Mouse (Mus musculus) cortical plate, adult 2 months (tissue): ENCODE measurements around the gene Rab31.

Source experiments
- CTCF ChIP-seq: fragments of 200-500 bp; IDR thresholded peaks from 2 replicates; pipeline ENCODE4 v1.5.1; 2011; ENCODE audit warnings: mild to moderate bottlenecking, control low read depth, low read length; ENCODE audit not compliant: insufficient read depth; ENCODE audit errors: extremely low read depth
- POLR2A ChIP-seq: fragments of 200-500 bp; IDR thresholded peaks from 2 replicates; pipeline ENCODE4 v1.6.1; 2011; ENCODE audit warnings: mild to moderate bottlenecking, low read length, control low read depth; ENCODE audit not compliant: insufficient read depth; ENCODE audit errors: extremely low read depth

DNA sequence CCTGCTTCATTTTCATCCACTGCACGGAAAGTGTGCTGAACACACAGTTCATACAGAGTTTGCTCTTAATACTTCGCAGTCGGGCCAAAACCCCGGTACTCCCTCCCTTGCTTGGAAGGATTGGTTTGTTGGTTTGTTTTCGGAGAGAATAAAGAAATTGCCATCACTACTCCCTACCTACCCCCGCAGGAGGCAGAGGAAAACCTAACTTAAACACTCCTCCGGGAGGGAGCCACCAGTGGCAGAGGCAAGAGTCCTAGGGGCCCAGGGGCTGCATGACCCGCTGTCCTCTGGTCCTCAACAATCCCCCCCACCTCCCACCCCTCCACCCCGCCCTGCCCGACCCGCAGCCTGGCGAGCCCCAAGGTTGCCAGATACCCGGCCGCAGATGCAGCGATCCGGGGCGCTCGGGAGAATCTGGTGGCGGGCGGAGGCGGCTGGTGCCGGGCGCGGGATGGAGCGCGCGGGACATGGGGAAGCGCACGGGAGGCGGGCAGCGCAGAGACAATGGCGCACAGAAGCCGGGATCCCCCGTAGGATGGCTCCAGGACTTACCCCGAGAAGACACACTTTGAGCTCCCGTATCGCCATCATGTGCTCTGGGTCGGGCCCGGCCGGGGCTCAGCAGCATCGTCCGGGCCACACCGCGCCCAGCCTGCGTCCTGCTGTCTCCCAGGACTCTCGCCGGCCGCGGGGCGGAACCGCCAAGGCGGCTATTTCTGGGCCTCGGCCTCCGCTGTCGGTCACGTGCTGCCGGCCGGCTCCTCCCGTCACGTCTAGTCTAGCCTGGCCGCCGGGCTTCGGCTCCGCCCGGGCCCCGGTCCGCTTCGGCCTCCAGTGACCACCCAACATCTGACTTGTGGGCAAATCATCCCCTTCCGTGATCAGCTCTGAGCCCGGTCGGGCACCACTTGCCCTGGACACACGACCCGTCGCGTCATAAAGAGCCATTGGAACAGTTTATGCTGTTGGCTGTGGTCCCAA, at the start of gene Rab31:
- TF ChIP-seq CTCF (no peak), POLR2A (peak; percentile 52; the same call in 1 of the 2 replicates)
